In the genomic region with DNA sequence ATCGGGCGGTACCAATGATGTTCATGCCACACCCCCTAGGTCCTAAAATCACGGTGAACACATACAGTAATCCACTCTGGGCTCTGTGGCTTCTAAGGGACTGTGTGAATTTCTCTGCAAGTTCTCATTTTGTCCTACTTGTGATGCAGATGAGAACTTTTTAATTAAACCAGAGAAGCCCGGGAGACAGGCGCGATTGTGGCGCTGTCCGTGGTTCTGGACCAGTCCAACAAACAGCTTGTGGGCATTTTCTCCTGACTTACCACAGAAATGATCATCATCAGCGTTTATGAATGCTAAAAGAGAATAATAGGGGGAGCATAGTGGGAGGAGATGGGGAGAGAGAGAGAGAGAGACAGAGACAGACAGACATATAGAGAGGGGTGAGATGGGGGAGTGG, we compare ENCODE assay signal across 15 mouse cellular contexts.
A peak's percentile ranks its signal among the peaks of the same experiment; 100 is the strongest.
DNase-seq lines count a peak whose midpoint lies in the region; ATAC-seq and TF ChIP-seq lines count a peak whose summit lies in the region.
"Had no signal": no experiment of that assay in that cellular context is flagged by ENCODE, and none has a peak within 500 bp of the region (broad histone marks: within the 10 kb centered on the region; RNA-seq: fewer than 3 reads in every experiment).

No protein-coding gene starts in this region.

- WGBS in hindbrain, embryonic 10.5 days: 25% methylated on average over 9 of the region's 9 CpGs
- WGBS in hindbrain, postnatal 0 days: 21% methylated on average over 9 of the region's 9 CpGs

- peak; percentile 31 for DNase-seq in hindbrain, embryonic 10.5 days (ENCODE audit: low spot score)
- DNase-seq in hindbrain, postnatal 0 days (ENCODE audit: low spot score): no peak
- DNase-seq in ovary, postnatal 10 days (ENCODE audit: low spot score): peak; percentile 3
- DNase-seq in ovary, adult 18-20 months (ENCODE audit: low spot score): no peak
- peak; percentile 61 for DNase-seq in forelimb bud, embryonic 11.5 days (ENCODE audit: low read depth, low spot score)
- no peak for DNase-seq in frontal cortex, postnatal 36 days (ENCODE audit: low spot score in 2 of 2)
- DNase-seq in cerebellum, postnatal 4 days (ENCODE audit: low spot score in 2 of 2): no peak
- DNase-seq: gastrocnemius, postnatal 10 days; heart, postnatal 36 days; kidney, adult 9 months; layer of hippocampus, postnatal 36 days had no signal

- H3K27ac ChIP-seq in hindbrain, embryonic 10.5 days: no peak overlapping the region
- H3K27ac ChIP-seq in hindbrain, postnatal 0 days: no peak overlapping the region
- H3K27ac ChIP-seq: forebrain, embryonic 12.5 days; liver, embryonic 15.5 days; midbrain, embryonic 13.5 days had no signal

- no peaks in the 10 kb centered on the region for H3K27me3 ChIP-seq in hindbrain, embryonic 10.5 days (ENCODE audit: insufficient read depth, poor library complexity, severe bottlenecking)
- H3K27me3 ChIP-seq in hindbrain, postnatal 0 days (ENCODE audit: insufficient read depth, low read length): no peaks in the 10 kb centered on the region
- H3K27me3 ChIP-seq: liver, embryonic 15.5 days; midbrain, embryonic 13.5 days had no signal

- H3K9me3 ChIP-seq in hindbrain, embryonic 10.5 days: no peaks in the 10 kb centered on the region
- no peaks in the 10 kb centered on the region for H3K9me3 ChIP-seq in hindbrain, postnatal 0 days (ENCODE audit: low read length)
- H3K9me3 ChIP-seq: forebrain, embryonic 12.5 days; liver, embryonic 15.5 days had no signal

- ATAC-seq in hindbrain, postnatal 0 days: no peak
- ATAC-seq: CD4-positive, CD25-positive, alpha-beta regulatory T cell, adult 4 months; midbrain, embryonic 13.5 days had no signal

- no peak for TF ChIP-seq CTCF in hindbrain, postnatal 0 days (IDR thresholded peaks at IDR 0.05; ENCODE audit: low read depth)

- H3K4me3 ChIP-seq in hindbrain, embryonic 10.5 days: no peak overlapping the region
- no peak overlapping the region for H3K4me3 ChIP-seq in hindbrain, postnatal 0 days (ENCODE audit: low read length)
- H3K4me3 ChIP-seq: forebrain, embryonic 12.5 days; liver, embryonic 15.5 days; midbrain, embryonic 13.5 days had no signal

- peaks cover 34% of the 10 kb centered on the region for H3K4me1 ChIP-seq in hindbrain, embryonic 10.5 days (replicated peaks)
- no peaks in the 10 kb centered on the region for H3K4me1 ChIP-seq in hindbrain, postnatal 0 days (ENCODE audit: insufficient read depth, low read length)

- H3K9ac ChIP-seq in hindbrain, postnatal 0 days (replicated peaks; ENCODE audit: low read length): no peak overlapping the region
- H3K9ac ChIP-seq: forebrain, embryonic 12.5 days; liver, embryonic 15.5 days; midbrain, embryonic 13.5 days had no signal

- no peak overlapping the region for H3K4me2 ChIP-seq in hindbrain, postnatal 0 days (ENCODE audit: low read depth, low read length)
- H3K4me2 ChIP-seq: forebrain, embryonic 12.5 days; liver, embryonic 15.5 days; midbrain, embryonic 13.5 days had no signal

- no peaks in the 10 kb centered on the region for H3K36me3 ChIP-seq in hindbrain, embryonic 10.5 days
- H3K36me3 ChIP-seq in hindbrain, postnatal 0 days (ENCODE audit: insufficient read depth, low read length): no peaks in the 10 kb centered on the region
- H3K36me3 ChIP-seq: forebrain, embryonic 12.5 days; liver, embryonic 15.5 days; midbrain, embryonic 13.5 days had no signal

Comparison
In these comparisons a context has a peak if more than half of its experiments do, and no peak if none do; other contexts are left out.
1. DNase-seq: peak in hindbrain, embryonic 10.5 days (single experiment), ovary, postnatal 10 days (single experiment) and forelimb bud, embryonic 11.5 days (single experiment); none in hindbrain, postnatal 0 days (single experiment), ovary, adult 18-20 months (single experiment), frontal cortex, postnatal 36 days (0 of 2) and cerebellum, postnatal 4 days (0 of 2).